Mouse (Mus musculus): ENCODE results near the gene Myh11.

DNA sequence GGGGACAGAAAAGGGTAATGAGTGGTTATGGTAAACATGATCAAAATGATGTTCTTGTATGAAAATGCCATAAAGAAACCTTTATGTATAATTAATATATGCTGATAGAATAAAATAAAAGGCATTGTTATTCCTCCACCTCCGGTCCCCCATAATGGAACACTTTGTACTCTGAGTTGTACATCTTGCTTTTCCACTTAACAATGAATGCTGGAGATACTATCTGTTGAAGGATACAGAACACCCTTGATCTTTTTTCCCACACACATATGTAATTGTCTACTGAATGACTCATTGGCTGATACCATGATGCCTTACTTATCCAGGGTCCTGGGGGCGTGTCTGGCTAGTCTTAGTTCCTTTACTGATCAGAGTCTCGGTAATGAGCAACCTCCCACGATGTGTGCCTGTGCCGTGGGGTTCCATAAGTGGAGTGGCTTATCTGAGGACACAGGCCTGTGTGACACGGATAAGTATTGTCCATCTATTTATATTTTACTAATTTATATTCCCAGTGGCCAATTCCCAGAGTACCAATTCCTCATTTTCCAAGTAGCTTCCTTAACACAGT is 110.9 kb downstream of the Myh11 start:
- TF ChIP-seq CTCF (IDR thresholded peaks at IDR 0.05; ENCODE audit: low read depth) (no peak), EP300 (IDR thresholded peaks at IDR 0.05; ENCODE audit: low read depth) (no peak)
